Mouse (Mus musculus): Measurements from ENCODE around the gene Fam133b.
"Not testable (repeated sequence)": the region's sequence is repeated elsewhere in the genome, so short reads cannot be mapped to it uniquely, and the experiment has no call there.

Gene Fam133b

DNA sequence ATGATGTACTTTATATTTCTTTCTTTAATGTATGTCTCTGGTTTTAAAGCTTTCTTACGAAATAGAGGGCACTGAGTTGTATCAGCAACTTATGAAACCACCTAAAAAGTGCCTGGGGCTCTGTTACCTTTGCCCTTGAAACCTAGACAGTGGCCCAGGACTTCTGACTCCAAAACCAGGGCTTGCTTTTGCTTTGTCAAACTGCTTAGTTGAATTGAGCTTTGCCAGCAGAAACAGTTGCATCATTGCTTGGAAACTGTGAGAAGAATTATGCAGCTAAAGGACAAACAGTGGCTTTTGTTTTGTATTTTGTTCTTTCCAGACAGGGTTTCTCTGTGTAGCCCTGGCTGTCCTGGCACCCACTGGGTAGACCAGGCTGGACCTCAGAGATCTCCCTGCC lies 56.7 kb downstream of the Fam133b start:
- no peak for DNase-seq

DNA sequence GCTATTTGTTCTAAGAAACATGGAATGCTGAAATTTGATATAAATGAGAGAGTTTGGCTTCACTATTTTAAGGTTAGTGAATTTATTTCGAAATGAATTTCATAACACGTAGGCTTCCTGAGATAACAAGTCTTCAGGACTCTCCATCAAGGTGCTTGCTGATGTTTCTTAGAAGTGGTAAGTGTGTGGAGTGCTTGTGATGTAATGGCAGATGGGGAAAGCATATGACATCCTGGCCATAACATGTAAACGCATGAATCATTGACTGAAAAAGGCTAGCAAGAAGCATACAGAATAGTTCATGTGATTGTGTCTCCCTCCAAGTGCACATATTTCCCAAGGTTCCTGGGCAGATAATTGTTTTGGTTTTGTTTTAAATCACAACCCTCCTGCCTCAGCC lies 57.2 kb downstream of the Fam133b start:
- DNase-seq, result no peak

DNA sequence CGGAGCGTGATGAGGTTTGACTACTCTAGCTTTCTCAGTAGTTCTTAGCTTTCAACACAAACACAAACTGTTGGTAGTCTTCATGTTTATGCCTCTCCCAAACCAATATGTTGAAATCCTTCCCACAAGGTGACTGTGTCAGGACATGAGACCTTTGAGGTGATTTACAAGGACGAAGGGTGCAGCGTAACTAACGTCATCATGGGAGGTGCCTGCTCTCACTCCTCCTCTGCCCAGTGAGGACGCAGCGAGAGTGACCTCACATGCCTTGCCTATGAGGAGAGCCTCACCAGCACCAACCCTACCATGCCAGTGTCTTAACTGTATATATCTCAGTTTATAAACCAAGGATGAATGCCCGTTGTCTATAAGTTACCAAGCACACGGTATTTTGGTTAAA lies 63.5 kb downstream of the Fam133b start:
- DNase-seq, result no peak

DNA sequence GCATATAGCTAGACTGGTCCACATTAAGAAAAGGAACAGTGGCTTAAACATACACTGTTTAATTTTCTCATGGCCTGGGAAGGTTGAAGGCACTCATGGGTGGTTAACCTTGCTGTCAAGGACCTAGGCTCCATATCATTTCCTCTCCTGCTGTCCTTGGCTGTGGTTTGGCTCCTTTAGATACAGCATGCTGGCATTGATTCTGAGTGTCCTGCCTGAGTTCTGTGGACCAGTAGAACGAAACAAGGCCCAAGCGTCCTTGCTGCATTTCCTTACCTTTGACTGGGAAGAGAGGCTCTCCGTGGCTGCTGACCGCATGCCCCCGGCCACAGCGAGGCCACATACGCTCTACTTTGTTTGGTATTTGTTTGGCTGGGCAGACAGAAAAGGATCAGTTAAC lies 65.6 kb downstream of the Fam133b start:
- no peak for DNase-seq

DNA sequence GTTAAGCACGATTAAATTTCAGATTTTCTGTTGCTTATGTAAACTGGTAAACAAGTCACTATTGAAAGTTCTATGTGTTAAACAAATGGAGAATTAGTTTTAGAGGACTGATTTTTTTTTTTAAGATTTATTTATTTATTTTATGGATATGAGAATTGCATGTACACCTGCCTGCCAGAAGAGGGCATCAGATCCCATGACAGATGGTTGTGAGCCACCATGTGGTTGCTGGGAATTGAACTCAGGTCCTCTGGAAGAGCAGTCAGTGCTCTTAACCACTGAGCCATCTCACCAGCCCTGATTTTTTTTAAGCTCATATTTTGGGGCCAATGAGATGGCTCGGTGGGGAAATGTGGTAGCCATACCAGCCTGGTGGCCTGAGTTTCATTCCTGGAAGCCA lies 68.2 kb downstream of the Fam133b start:
- not testable (repeated sequence) for DNase-seq
